Mouse (Mus musculus): ENCODE measurements around the gene Ankef1.

DNA sequence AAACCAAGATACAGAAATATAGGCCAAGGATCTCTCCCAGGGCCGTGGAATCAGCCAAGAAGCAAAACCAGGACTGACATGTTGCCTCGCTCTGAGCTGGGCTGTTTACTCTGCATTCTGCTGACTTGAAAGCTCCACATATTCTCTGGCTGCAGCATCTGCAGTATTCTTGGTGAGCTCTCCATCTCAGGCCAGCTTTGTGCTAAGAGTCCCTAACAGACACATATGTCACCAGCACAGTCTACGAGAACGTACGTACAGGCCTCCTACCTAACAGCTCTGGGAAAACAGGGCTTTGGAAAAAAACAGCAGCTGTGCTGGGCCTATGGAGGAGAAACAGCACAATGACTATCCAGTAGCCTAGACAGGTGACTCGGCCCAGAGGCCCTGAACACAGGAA lies 97.0 kb downstream of the Ankef1 start:
- TF ChIP-seq POLR2A (IDR thresholded peaks at IDR 0.05; ENCODE audit: extremely low read depth, insufficient read depth, low read length) = no peak
- TF ChIP-seq CTCF (IDR thresholded peaks at IDR 0.05; ENCODE audit: extremely low read depth, insufficient read depth, low read length) = no peak
